Mouse (Mus musculus) gastrocnemius, postnatal 4 days (tissue): ENCODE results near the gene Kif3b. TPM values are rescaled to one million over a fixed set of nuclear protein-coding genes. Genes with fewer than 3 reads are reported as not detected.
"Not testable (repeated sequence)": the region's sequence is repeated elsewhere in the genome, so short reads cannot be mapped to it uniquely, and the experiment has no call there.

Source experiments
- DNase-seq, 2 experiments: peaks; one replicate each; pipeline ENCODE4 v3.0.0; 2021 to 2022; ENCODE audit warnings: low spot score in 2 of 2, mixed read lengths in 2 of 2
- total RNA-seq, 2 experiments: library from RNA; stranded (reverse); gene quantifications; 2 replicates each; pipeline ENCODE4 v1.2.3; 2021

Gene Kif3b
- total RNA-seq, 2 experiments from 2014 or later = 8.9 to 9.1 TPM

- no peak for DNase-seq
Measured at GRCm38 (mm10) chr2:153345071-153345453, 53.8 kb downstream of the Kif3b start.

GRCm38 (mm10) chr2:153345454-153346220 is 54.4 kb downstream of the Kif3b start, which contains the start of gene Asxl1:
Asxl1 (plus strand) TSS chr2:153345829.
- peak; percentile 90 to 96 for DNase-seq

- peak; percentile 66 to 74 for DNase-seq
Measured at GRCm38 (mm10) chr2:153346221-153347182, 55.3 kb downstream of the Kif3b start.

GRCm38 (mm10) chr2:153347183-153347781 is 56.1 kb downstream of the Kif3b start:
- no peak for DNase-seq

GRCm38 (mm10) chr2:153348100-153348831 is 57.1 kb downstream of the Kif3b start:
- DNase-seq = no peak

GRCm38 (mm10) chr2:153350552-153351181 is 59.5 kb downstream of the Kif3b start:
- DNase-seq = no peak

GRCm38 (mm10) chr2:153354648-153355047 is 63.4 kb downstream of the Kif3b start:
- DNase-seq = no peak

- no peak for DNase-seq
Measured at GRCm38 (mm10) chr2:153356784-153357183, 65.6 kb downstream of the Kif3b start.

- no peak for DNase-seq
Measured at GRCm38 (mm10) chr2:153361101-153361710, 70.0 kb downstream of the Kif3b start.

GRCm38 (mm10) chr2:153364531-153364930 is 73.3 kb downstream of the Kif3b start:
- DNase-seq = not testable (repeated sequence)

- no peak for DNase-seq
Measured at GRCm38 (mm10) chr2:153370871-153371270, 79.7 kb downstream of the Kif3b start.

- no peak for DNase-seq
Measured at GRCm38 (mm10) chr2:153375380-153375779, 84.2 kb downstream of the Kif3b start.

- no peak for DNase-seq
Measured at GRCm38 (mm10) chr2:153380479-153380878, 89.3 kb downstream of the Kif3b start.

Other genes starting within 250 kb of the Kif3b start
- gene Ccm2l, start 225.5 kb upstream of the Kif3b start, total RNA-seq = 10 to 100 TPM in 1 of 2 experiments, 1 to 10 TPM in 1; 9.6 to 10.3 TPM
- 1 to 10 TPM; 3.1 to 3.4 TPM for gene Hck, start 182.9 kb upstream of the Kif3b start, total RNA-seq
- gene Tm9sf4, start 130.1 kb upstream of the Kif3b start, total RNA-seq = 10 to 100 TPM; 79.4 to 83.5 TPM
- 1 to 10 TPM; 3.8 to 4.0 TPM for gene Tspyl3, start 66.0 kb upstream of the Kif3b start, total RNA-seq
- gene Plagl2, start 50.0 kb upstream of the Kif3b start, total RNA-seq = 10 to 100 TPM; 13.4 to 13.6 TPM
- gene Pofut1, start 49.9 kb upstream of the Kif3b start, total RNA-seq = 10 to 100 TPM; 45.3 to 46.9 TPM
- 10 to 100 TPM; 27.1 to 28.9 TPM for gene Asxl1, start 54.4 kb downstream of the Kif3b start, total RNA-seq
- gene 4930404H24Rik, start 201.4 kb downstream of the Kif3b start, total RNA-seq = not detected
- 1 to 10 TPM; 7.5 to 9.1 TPM for gene Nol4l, start 238.6 kb downstream of the Kif3b start, total RNA-seq